Mouse (Mus musculus) forebrain, embryonic 14.5 days (tissue): ENCODE results near the gene Zic4. TPM values are rescaled to one million over a fixed set of nuclear protein-coding genes. Genes with fewer than 3 reads are reported as not detected.
A peak's percentile ranks its signal among the peaks of the same experiment; 100 is the strongest.

Experiments
- ATAC-seq: fragments of 200-750 bp; cut with Nextera tagmentation; 2 replicates; pipeline ENCODE4 v1.8.0; 2017; ENCODE audit warnings: mild to moderate bottlenecking, moderate library complexity
- DNase-seq: peaks from one replicate; pipeline ENCODE4 v3.0.0-alpha.2; 2015; ENCODE audit warnings: low spot score
- H3K27ac ChIP-seq: fragments of 300-500 bp; sonication (generic); 2 replicates; pipeline ENCODE4 v1.5.1; 2014; ENCODE audit warnings: low read depth, mild to moderate bottlenecking, control low read depth, low read length, moderate library complexity
- H3K27me3 ChIP-seq: fragments of 300-500 bp; sonication (generic); replicated peaks from 2 replicates; pipeline ENCODE4 v1.6.1; 2014; ENCODE audit warnings: low read length, control low read depth, mixed read lengths; ENCODE audit not compliant: control insufficient read depth, insufficient read depth
- H3K36me3 ChIP-seq: fragments of 300-500 bp; sonication (generic); 2 replicates; pipeline ENCODE4 v1.6.1; 2014; ENCODE audit warnings: low read length, control low read depth; ENCODE audit not compliant: control insufficient read depth, insufficient read depth
- H3K4me1 ChIP-seq: fragments of 300-500 bp; sonication (generic); 2 replicates; pipeline ENCODE4 v1.6.1; 2014; ENCODE audit warnings: antibody characterized with exemption, low read length, control low read depth; ENCODE audit not compliant: control insufficient read depth, insufficient read depth
- H3K4me2 ChIP-seq: fragments of 300-500 bp; sonication (generic); 2 replicates; pipeline ENCODE4 v1.6.1; 2014; ENCODE audit warnings: mild to moderate bottlenecking, control low read depth, low read length
- H3K4me3 ChIP-seq: fragments of 300-500 bp; sonication (generic); 2 replicates; pipeline ENCODE4 v1.5.1; 2014; ENCODE audit warnings: low read depth, low read length, control low read depth
- H3K9ac ChIP-seq: fragments of 300-500 bp; sonication (generic); 2 replicates; pipeline ENCODE4 v1.6.1; 2014; ENCODE audit warnings: mild to moderate bottlenecking, low read length, control low read depth, moderate library complexity
- H3K9me3 ChIP-seq: fragments of 300-500 bp; sonication (generic); replicated peaks from 2 replicates; pipeline ENCODE4 v1.6.1; 2016; ENCODE audit warnings: low read length, control low read depth, mixed read lengths; ENCODE audit not compliant: control insufficient read depth
- WGBS: fragments of 180-500 bp; shearing (Covaris S2); extraction: QIAGEN DNeasy Blood & Tissue Kit; methylation state at CpG from one replicate; pipeline ENCODE4 v1.1.7; 2014; 5-methylcytosine and 5-hydroxymethylcytosine counted together
- polyA plus RNA-seq: library from polyadenylated mRNA; unstranded; fragments of >200 nt; fragmentation: Nextera tagmentation; extraction: Ambion mirVana; gene quantifications from 2 replicates; pipeline ENCODE4 v1.2.1, GENCODE M21; 2014

The Zic4 gene
- polyA plus RNA-seq, 1 experiment from 2014 or later: 45.1 TPM

GRCm38 (mm10) chr9:91400482-91401093 lies 38.4 kb downstream of the Zic4 start:
- 12% methylated on average over 8 of the region's 8 CpGs for WGBS
- Histone ChIP-seq H3K4me1 (no peaks in the 10 kb centered on the region), H3K9ac (no peak overlapping the region), H3K27me3 (peaks cover 89% of the 10 kb centered on the region), H3K4me2 (no peak overlapping the region), H3K27ac (peak overlapping the region; percentile 39; the same call in 1 of the 2 replicates), H3K9me3 (no peaks in the 10 kb centered on the region), H3K36me3 (no peaks in the 10 kb centered on the region), H3K4me3 (no peak overlapping the region)
- no peak for DNase-seq
- ATAC-seq: no peak

- Histone ChIP-seq H3K4me1 (no peaks in the 10 kb centered on the region), H3K27me3 (peaks cover 89% of the 10 kb centered on the region), H3K4me3 (no peak overlapping the region), H3K36me3 (no peaks in the 10 kb centered on the region), H3K9ac (no peak overlapping the region), H3K4me2 (no peak overlapping the region), H3K27ac (peak overlapping the region; percentile 21; the same call in 1 of the 2 replicates), H3K9me3 (no peaks in the 10 kb centered on the region)
- DNase-seq: no peak
- ATAC-seq: no peak
- WGBS: 9% methylated on average over 10 of the region's 10 CpGs
These were observed 39.3 kb downstream of the Zic4 start for GRCm38 (mm10) chr9:91401471-91401870.

- Histone ChIP-seq H3K4me3 (peak overlapping the region; percentile 16; the same call in 1 of the 2 replicates), H3K27ac (peak overlapping the region; percentile 48; the same call in 1 of the 2 replicates), H3K4me2 (peak overlapping the region; percentile 41), H3K36me3 (no peaks in the 10 kb centered on the region), H3K9ac (0 out of 2 replicates have a peak overlapping the region, but pooled peaks have one; percentile 25), H3K9me3 (no peaks in the 10 kb centered on the region), H3K4me1 (no peaks in the 10 kb centered on the region), H3K27me3 (peaks cover 76% of the 10 kb centered on the region)
- DNase-seq: no peak
- 2% methylated on average over 13 of the region's 13 CpGs for WGBS
- no peak for ATAC-seq
These were observed 42.0 kb downstream of the Zic4 start for GRCm38 (mm10) chr9:91404229-91404628.

- H3K27ac ChIP-seq: peak overlapping the region; percentile 55
- H3K9me3 ChIP-seq: no peaks in the 10 kb centered on the region
- DNase-seq: no peak
- H3K9ac ChIP-seq: peak overlapping the region; percentile 57
- no peaks in the 10 kb centered on the region for H3K4me1 ChIP-seq
- no peaks in the 10 kb centered on the region for H3K36me3 ChIP-seq
- H3K4me2 ChIP-seq: peak overlapping the region; percentile 41
- WGBS: under 1% methylated on average over 27 of the region's 27 CpGs
- peaks cover 77% of the 10 kb centered on the region for H3K27me3 ChIP-seq
- ATAC-seq: no peak
- H3K4me3 ChIP-seq: peak overlapping the region; percentile 16
These were observed 42.9 kb downstream of the Zic4 start for GRCm38 (mm10) chr9:91404905-91405752.

GRCm38 (mm10) chr9:91405753-91406178 lies 43.6 kb downstream of the Zic4 start:
- under 1% methylated on average over 16 of the region's 16 CpGs for WGBS
- Histone ChIP-seq H3K27ac (peak overlapping the region; percentile 55), H3K4me3 (peak overlapping the region; percentile 16), H3K4me2 (peak overlapping the region; percentile 41), H3K27me3 (peaks cover 77% of the 10 kb centered on the region), H3K4me1 (no peaks in the 10 kb centered on the region), H3K9me3 (no peaks in the 10 kb centered on the region), H3K36me3 (no peaks in the 10 kb centered on the region), H3K9ac (peak overlapping the region; percentile 57)
- DNase-seq: no peak
- 0 out of 2 replicates have a peak, but pooled peaks have one; percentile 25 for ATAC-seq

GRCm38 (mm10) chr9:91406258-91406763 lies 44.1 kb downstream of the Zic4 start:
- 2% methylated on average over 6 of the region's 6 CpGs for WGBS
- Histone ChIP-seq H3K36me3 (no peaks in the 10 kb centered on the region), H3K27me3 (peaks cover 77% of the 10 kb centered on the region), H3K4me3 (peak overlapping the region; percentile 16), H3K27ac (peak overlapping the region; percentile 55), H3K9me3 (no peaks in the 10 kb centered on the region), H3K4me2 (peak overlapping the region; percentile 41), H3K9ac (peak overlapping the region; percentile 57; the same call in 1 of the 2 replicates), H3K4me1 (no peaks in the 10 kb centered on the region)
- DNase-seq (no peak), ATAC-seq (no peak)

- ATAC-seq (no peak), DNase-seq (no peak)
- peak overlapping the region; percentile 48; the same call in 1 of the 2 replicates for H3K27ac ChIP-seq
- H3K4me1 ChIP-seq: peaks cover 2% of the 10 kb centered on the region; the same call in 1 of the 2 replicates
- H3K36me3 ChIP-seq: no peaks in the 10 kb centered on the region
- peaks cover 53% of the 10 kb centered on the region for H3K27me3 ChIP-seq
- peak overlapping the region; percentile 25; the same call in 1 of the 2 replicates for H3K9ac ChIP-seq
- WGBS: 10% methylated on average over 3 of the region's 3 CpGs
- no peak overlapping the region for H3K4me3 ChIP-seq
- H3K4me2 ChIP-seq: peak overlapping the region; percentile 14; the same call in 1 of the 2 replicates
- no peaks in the 10 kb centered on the region for H3K9me3 ChIP-seq
These were observed 47.6 kb downstream of the Zic4 start for GRCm38 (mm10) chr9:91409771-91410170.

GRCm38 (mm10) chr9:91414007-91414661 lies 51.9 kb downstream of the Zic4 start:
- Histone ChIP-seq H3K9ac (no peak overlapping the region), H3K4me3 (peak overlapping the region; percentile 13; the same call in 1 of the 2 replicates), H3K27ac (peak overlapping the region; percentile 5), H3K36me3 (no peaks in the 10 kb centered on the region), H3K27me3 (peaks cover 69% of the 10 kb centered on the region), H3K4me1 (peaks cover 3% of the 10 kb centered on the region; the same call in 1 of the 2 replicates), H3K9me3 (no peaks in the 10 kb centered on the region), H3K4me2 (peak overlapping the region; percentile 44)
- 1% methylated on average over 12 of the region's 12 CpGs for WGBS
- DNase-seq: peak; percentile 89
- peak; percentile 83 for ATAC-seq
